Mouse (Mus musculus): Measurements from ENCODE around the gene Olfr588-ps1.
"Not testable (repeated sequence)": the region's sequence is repeated elsewhere in the genome, so short reads cannot be mapped to it uniquely, and the experiment has no call there.

Gene Olfr588-ps1

GRCm38 (mm10) chr7:103140579-103140978 is at the start of gene Olfr588-ps1:
Gene Olfr588-ps1, plus strand, starts transcription at chr7:103140879.
- DNase-seq (ENCODE audit: low read depth, low spot score), result no peak

- DNase-seq (ENCODE audit: low read depth, low spot score), result no peak
Observed at GRCm38 (mm10) chr7:103097420-103097819, 43.3 kb upstream of the Olfr588-ps1 start, which contains the start of gene Olfr585. Gene Olfr585, plus strand, starts transcription at chr7:103097720.

GRCm38 (mm10) chr7:103119406-103119805 is 21.3 kb upstream of the Olfr588-ps1 start:
- no peak for DNase-seq (ENCODE audit: low read depth, low spot score)

- DNase-seq (ENCODE audit: low read depth, low spot score), result no peak
Observed at GRCm38 (mm10) chr7:103125538-103125937, 15.1 kb upstream of the Olfr588-ps1 start, which contains the start of gene Olfr586. Gene Olfr586, minus strand, starts transcription at chr7:103125638.

GRCm38 (mm10) chr7:103156256-103156655 is 15.6 kb downstream of the Olfr588-ps1 start, which contains the start of gene Olfr589:
Gene Olfr589, minus strand, starts transcription at chr7:103156356.
- no peak for DNase-seq (ENCODE audit: low read depth, low spot score)

- DNase-seq (ENCODE audit: low read depth, low spot score), result no peak
Observed at GRCm38 (mm10) chr7:103169697-103170096, 29.0 kb downstream of the Olfr588-ps1 start.

GRCm38 (mm10) chr7:103178240-103178639 is 37.6 kb downstream of the Olfr588-ps1 start, which contains the start of gene Olfr591:
Gene Olfr591, minus strand, starts transcription at chr7:103178340.
- DNase-seq (ENCODE audit: low read depth, low spot score), result no peak

- DNase-seq (ENCODE audit: low read depth, low spot score), result not testable (repeated sequence)
Observed at GRCm38 (mm10) chr7:103184503-103184902, 43.8 kb downstream of the Olfr588-ps1 start, which contains the start of gene Olfr592. Gene Olfr592, plus strand, starts transcription at chr7:103184803.
